Mouse (Mus musculus) hindbrain, embryonic 10.5 days (tissue): ENCODE data around the gene Pou2f1. TPM values are rescaled to one million over a fixed set of nuclear protein-coding genes. Genes with fewer than 3 reads are reported as not detected.

Experiments
- DNase-seq: peaks from one replicate; pipeline ENCODE4 v3.0.0-alpha.2; 2017; ENCODE audit warnings: low spot score
- H3K27ac ChIP-seq: fragments of 300-500 bp; sonication (generic); 2 replicates; pipeline ENCODE4 v1.5.1; 2016; ENCODE audit warnings: mild to moderate bottlenecking, moderate library complexity
- H3K27me3 ChIP-seq: fragments of 300-500 bp; sonication (generic); 2 replicates; pipeline ENCODE4 v1.6.1; 2016; ENCODE audit warnings: mild to moderate bottlenecking; ENCODE audit not compliant: poor library complexity, insufficient read depth, severe bottlenecking
- H3K36me3 ChIP-seq: fragments of 300-500 bp; sonication (generic); 2 replicates; pipeline ENCODE4 v1.6.1; 2016; ENCODE audit warnings: mild to moderate bottlenecking, moderate library complexity
- H3K4me1 ChIP-seq: fragments of 300-500 bp; sonication (generic); replicated peaks from 2 replicates; pipeline ENCODE4 v1.6.1; 2016; ENCODE audit warnings: mild to moderate bottlenecking
- H3K4me3 ChIP-seq: fragments of 300-500 bp; sonication (generic); 2 replicates; pipeline ENCODE4 v1.5.1; 2016; ENCODE audit warnings: mild to moderate bottlenecking, moderate library complexity
- H3K9me3 ChIP-seq: fragments of 300-500 bp; sonication (generic); 2 replicates; pipeline ENCODE4 v1.6.1; 2016; ENCODE audit warnings: mild to moderate bottlenecking, moderate library complexity
- WGBS: fragments of 180-500 bp; shearing (Covaris S2); methylation state at CpG from one replicate; pipeline ENCODE4 v1.1.7; 2016; 5-methylcytosine and 5-hydroxymethylcytosine counted together
- polyA plus RNA-seq: library from polyadenylated mRNA; unstranded; fragments of >200 nt; fragmentation: Nextera tagmentation; extraction: Ambion mirVana; gene quantifications from 2 replicates; pipeline ENCODE4 v1.2.1, GENCODE M21; 2016

Gene Pou2f1
- polyA plus RNA-seq, 1 experiment from 2014 or later, result 21.8 TPM

DNA sequence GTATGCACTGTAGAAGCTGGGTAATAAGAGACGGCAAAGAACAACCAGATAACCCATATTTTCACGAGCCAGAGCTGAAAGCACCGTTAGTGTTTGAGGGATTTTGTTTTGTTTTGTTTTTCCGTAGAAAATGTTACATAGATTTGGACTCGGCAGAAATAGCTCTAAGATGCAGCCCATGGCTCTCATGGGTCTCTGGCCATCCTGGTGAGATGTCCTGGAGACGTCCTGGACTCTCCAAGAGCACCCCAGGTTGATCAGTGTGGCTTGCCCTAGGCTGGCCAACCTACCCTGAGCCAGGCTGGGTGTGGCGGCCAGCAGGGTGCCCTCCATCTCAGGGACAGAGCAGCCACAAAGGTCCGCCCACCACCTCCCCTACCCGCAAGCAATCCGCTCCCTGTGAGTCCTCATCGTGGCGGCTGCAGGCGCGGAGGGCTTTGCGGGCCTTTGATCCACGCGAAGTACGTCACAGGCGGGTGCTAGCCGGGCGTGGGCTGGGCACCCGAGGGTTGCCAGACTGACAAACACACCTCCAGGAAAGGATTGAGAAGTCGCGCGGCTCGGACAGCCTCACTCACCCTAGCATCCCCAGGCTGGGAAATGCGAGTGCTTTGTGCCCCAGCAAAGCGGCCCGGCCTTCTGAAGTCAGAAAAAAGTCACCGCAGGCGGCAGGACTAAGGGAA lies 161.8 kb downstream of the Pou2f1 start:
- Histone ChIP-seq H3K36me3 (no peaks in the 10 kb centered on the region), H3K27ac (peak overlapping the region; percentile 87), H3K9me3 (no peaks in the 10 kb centered on the region), H3K4me1 (peaks cover 63% of the 10 kb centered on the region), H3K27me3 (peaks cover 96% of the 10 kb centered on the region), H3K4me3 (peak overlapping the region; percentile 55)
- WGBS, result 11% methylated on average over 31 of the region's 31 CpGs
- DNase-seq, result peak; percentile 60

DNA sequence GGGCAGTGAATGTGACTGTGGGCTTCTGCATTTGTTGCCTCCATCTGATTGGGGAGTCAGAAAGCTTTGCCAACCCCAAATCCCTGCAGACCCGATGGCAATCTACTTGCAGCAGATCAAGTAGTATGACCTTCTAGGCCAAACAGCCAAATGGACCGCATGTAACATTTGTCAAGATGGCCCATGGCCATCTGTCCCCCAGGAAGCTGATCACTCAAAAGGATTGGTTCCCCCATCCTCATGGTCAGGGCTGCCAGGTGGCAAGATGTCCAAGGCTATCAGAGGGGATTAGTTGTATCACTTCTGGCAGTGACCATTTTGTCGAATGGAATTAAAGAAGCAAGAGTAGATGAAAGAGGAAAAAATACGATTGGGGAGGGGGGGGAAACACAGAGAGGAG lies 163.3 kb downstream of the Pou2f1 start:
- 73% methylated on average over 4 of the region's 4 CpGs for WGBS
- Histone ChIP-seq H3K4me3 (no peak overlapping the region), H3K27me3 (peaks cover 85% of the 10 kb centered on the region), H3K36me3 (no peaks in the 10 kb centered on the region), H3K4me1 (peaks cover 54% of the 10 kb centered on the region), H3K9me3 (no peaks in the 10 kb centered on the region), H3K27ac (no peak overlapping the region)
- DNase-seq, result no peak

- Histone ChIP-seq H3K27ac (peak overlapping the region; percentile 50), H3K9me3 (no peaks in the 10 kb centered on the region), H3K27me3 (peaks cover 69% of the 10 kb centered on the region), H3K4me1 (peaks cover 54% of the 10 kb centered on the region), H3K4me3 (no peak overlapping the region), H3K36me3 (no peaks in the 10 kb centered on the region)
- WGBS, result 31% methylated on average over 8 of the region's 8 CpGs
- no peak for DNase-seq
These were observed 164.9 kb downstream of the Pou2f1 start for GRCm38 (mm10) chr1:165837546-165837945.

- H3K27ac ChIP-seq, result 0 out of 2 replicates have a peak overlapping the region, but pooled peaks have one; percentile 62
- peak; percentile 43 for DNase-seq
These were observed 166.0 kb downstream of the Pou2f1 start for GRCm38 (mm10) chr1:165836461-165836860.

GRCm38 (mm10) chr1:165834633-165834975 lies 167.9 kb downstream of the Pou2f1 start:
- Histone ChIP-seq H3K4me3 (peak overlapping the region; percentile 20; the same call in 1 of the 2 replicates), H3K27me3 (peaks cover 40% of the 10 kb centered on the region), H3K4me1 (peaks cover 40% of the 10 kb centered on the region), H3K36me3 (no peaks in the 10 kb centered on the region), H3K9me3 (no peaks in the 10 kb centered on the region), H3K27ac (peak overlapping the region; percentile 58)
- WGBS, result 37% methylated on average over 12 of the region's 12 CpGs
- DNase-seq, result no peak

More at GRCm38 (mm10) chr1:165836461-165836860, 166.0 kb downstream of the Pou2f1 start:
- no peak overlapping the region for H3K4me3 ChIP-seq
- H3K36me3 ChIP-seq, result no peaks in the 10 kb centered on the region
- no peaks in the 10 kb centered on the region for H3K9me3 ChIP-seq
- peaks cover 59% of the 10 kb centered on the region for H3K27me3 ChIP-seq
- H3K4me1 ChIP-seq, result peaks cover 49% of the 10 kb centered on the region
- 33% methylated on average over 6 of the region's 6 CpGs for WGBS

DNA sequence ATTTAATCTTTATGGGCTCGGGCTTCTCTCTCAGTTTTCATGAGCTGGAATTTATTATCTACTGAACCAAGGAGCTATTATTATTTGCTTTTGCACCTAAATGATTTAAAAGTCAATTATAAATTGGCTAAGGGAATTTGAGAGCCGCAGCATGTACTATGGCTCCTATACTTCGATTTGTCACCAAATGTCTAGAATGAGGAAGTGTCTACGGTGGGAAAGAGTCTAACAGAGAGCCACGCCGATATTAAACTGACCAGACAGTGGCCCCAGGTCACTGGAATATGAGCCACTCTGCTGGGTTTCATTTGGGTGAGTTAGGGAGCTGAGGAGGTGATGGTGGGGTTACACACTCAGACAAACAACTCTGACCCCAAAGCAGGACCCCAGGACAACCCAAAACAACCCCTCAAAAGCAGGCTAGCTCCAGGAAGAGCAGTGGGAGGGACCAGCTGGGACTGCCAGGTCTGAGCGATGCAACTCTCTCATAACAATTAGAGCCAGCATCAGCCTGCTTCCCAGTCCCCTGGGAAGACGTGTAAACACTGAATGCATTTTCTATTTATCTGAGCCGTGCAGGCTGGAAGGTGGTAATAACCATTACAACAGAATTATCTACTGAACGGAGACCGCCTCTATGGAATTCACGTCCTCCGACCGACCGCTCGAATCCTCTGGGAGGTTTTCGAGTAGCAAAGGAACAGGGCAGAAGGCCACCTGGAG lies 168.4 kb downstream of the Pou2f1 start:
- Histone ChIP-seq H3K36me3 (no peaks in the 10 kb centered on the region), H3K4me1 (peaks cover 40% of the 10 kb centered on the region), H3K9me3 (no peaks in the 10 kb centered on the region), H3K4me3 (peak overlapping the region; percentile 20), H3K27ac (peak overlapping the region; percentile 58), H3K27me3 (peaks cover 35% of the 10 kb centered on the region)
- 18% methylated on average over 17 of the region's 17 CpGs for WGBS
- DNase-seq, result no peak

DNA sequence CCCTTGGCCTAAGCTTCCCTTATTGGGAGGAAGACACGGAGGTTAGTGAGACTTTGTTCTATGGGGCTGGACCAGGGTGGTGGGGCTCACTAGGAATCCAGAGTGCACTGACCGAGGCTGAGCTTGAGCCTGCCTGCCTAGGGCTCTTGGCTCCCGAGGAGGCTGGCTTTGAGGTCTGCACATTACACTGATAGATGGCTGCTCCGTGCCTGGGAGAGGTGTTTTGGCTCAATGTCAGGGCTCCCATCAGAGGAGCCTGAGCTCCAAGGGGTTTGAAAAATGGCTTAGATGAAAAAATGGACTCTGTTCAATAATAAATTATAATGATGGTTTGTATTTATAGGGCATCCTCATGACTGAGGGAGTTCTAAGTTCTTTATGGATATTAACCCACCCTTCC lies 169.2 kb downstream of the Pou2f1 start:
- Histone ChIP-seq H3K4me1 (peaks cover 40% of the 10 kb centered on the region), H3K9me3 (no peaks in the 10 kb centered on the region), H3K27ac (0 out of 2 replicates have a peak overlapping the region, but pooled peaks have one; percentile 3), H3K36me3 (no peaks in the 10 kb centered on the region), H3K27me3 (peaks cover 29% of the 10 kb centered on the region), H3K4me3 (no peak overlapping the region)
- WGBS, result 41% methylated on average over 4 of the region's 4 CpGs
- no peak for DNase-seq

DNA sequence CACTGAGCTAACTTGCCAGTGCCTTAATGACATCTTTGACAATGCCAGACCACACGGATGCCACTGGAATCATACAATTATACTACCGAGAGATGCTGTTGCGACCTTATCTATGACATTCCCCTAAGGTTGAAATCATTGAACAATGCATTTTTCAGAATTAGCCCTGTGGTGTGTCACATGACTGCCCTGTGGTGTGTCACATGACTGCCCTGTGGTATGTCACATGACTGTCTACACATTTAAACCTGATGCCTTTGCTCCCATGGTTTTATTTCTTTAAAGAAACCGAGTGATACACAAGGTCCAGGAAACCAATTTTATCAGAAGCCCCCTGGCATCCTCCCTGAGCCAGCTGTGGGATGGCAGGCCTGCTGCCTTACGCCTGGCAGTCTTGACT lies 172.6 kb downstream of the Pou2f1 start:
- Histone ChIP-seq H3K9me3 (no peaks in the 10 kb centered on the region), H3K27ac (no peak overlapping the region), H3K4me3 (no peak overlapping the region), H3K4me1 (peaks cover 15% of the 10 kb centered on the region), H3K36me3 (no peaks in the 10 kb centered on the region), H3K27me3 (no peaks in the 10 kb centered on the region; the same call in 1 of the 2 replicates)
- WGBS, result 92% methylated on average over 5 of the region's 5 CpGs
- no peak for DNase-seq

DNA sequence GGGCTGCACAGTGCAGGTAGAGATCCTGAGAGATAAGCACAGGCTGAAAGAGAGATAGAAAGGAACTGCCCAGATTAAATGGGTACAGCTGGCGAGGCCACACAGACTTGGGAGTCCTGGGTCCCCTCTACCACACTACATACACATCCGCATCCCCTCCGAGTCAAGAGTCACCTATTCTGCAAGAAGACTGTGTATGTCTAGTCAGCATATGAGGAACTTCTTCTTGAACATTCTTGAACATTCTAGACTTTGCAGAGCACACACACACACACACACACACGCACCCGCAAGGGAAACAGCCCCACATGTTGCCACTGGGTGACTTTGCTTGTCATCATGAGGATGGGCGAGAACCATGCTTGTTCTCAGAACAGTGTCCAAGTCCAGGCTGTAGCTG lies 173.9 kb downstream of the Pou2f1 start:
- DNase-seq, result no peak
- H3K9me3 ChIP-seq, result no peaks in the 10 kb centered on the region
- H3K36me3 ChIP-seq, result no peaks in the 10 kb centered on the region
- no peak overlapping the region for H3K27ac ChIP-seq
- H3K4me1 ChIP-seq, result peaks cover 3% of the 10 kb centered on the region; the same call in 1 of the 2 replicates
- no peaks in the 10 kb centered on the region; the same call in 1 of the 2 replicates for H3K27me3 ChIP-seq
- H3K4me3 ChIP-seq, result no peak overlapping the region
- WGBS, result 92% methylated on average over 6 of the region's 6 CpGs

GRCm38 (mm10) chr1:165828173-165828572 lies 174.3 kb downstream of the Pou2f1 start:
- H3K4me3 ChIP-seq, result no peak overlapping the region
- DNase-seq, result no peak
- H3K27ac ChIP-seq, result no peak overlapping the region
- WGBS, result 93% methylated on average over 5 of the region's 5 CpGs
- no peaks in the 10 kb centered on the region; the same call in 1 of the 2 replicates for H3K27me3 ChIP-seq
- no peaks in the 10 kb centered on the region for H3K36me3 ChIP-seq
- H3K4me1 ChIP-seq, result peaks cover 1% of the 10 kb centered on the region; the same call in 1 of the 2 replicates
- H3K9me3 ChIP-seq, result no peaks in the 10 kb centered on the region

- Histone ChIP-seq H3K27ac (no peak overlapping the region), H3K9me3 (no peaks in the 10 kb centered on the region), H3K4me3 (no peak overlapping the region), H3K4me1 (peaks cover 22% of the 10 kb centered on the region), H3K36me3 (no peaks in the 10 kb centered on the region), H3K27me3 (peaks cover 27% of the 10 kb centered on the region)
- DNase-seq, result no peak
- 93% methylated on average over 2 of the region's 2 CpGs for WGBS
These were observed 180.4 kb downstream of the Pou2f1 start for GRCm38 (mm10) chr1:165822031-165822430.

DNA sequence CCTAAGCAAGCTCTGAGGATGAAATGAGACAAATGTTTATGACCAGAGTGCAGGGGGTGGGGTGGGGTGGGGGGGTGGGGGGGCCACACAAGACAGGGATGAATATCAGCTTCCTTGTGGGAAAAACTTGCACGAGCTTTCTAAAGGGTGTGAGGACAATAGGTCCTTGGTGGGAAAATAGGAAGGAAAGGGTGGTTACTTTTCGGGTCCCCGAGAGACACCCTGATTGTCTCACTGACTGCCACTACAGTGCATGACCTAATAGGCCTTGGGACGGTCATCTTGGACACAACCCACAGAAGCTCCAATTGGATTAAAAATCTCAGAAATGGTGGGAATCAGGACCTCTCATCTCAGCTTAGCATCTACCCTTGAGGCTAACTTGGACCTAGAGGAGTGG lies 183.3 kb downstream of the Pou2f1 start:
- DNase-seq, result no peak
- Histone ChIP-seq H3K36me3 (no peaks in the 10 kb centered on the region), H3K4me1 (peaks cover 46% of the 10 kb centered on the region), H3K27ac (peak overlapping the region; percentile 80; the same call in 1 of the 2 replicates), H3K27me3 (peaks cover 45% of the 10 kb centered on the region), H3K4me3 (no peak overlapping the region), H3K9me3 (no peaks in the 10 kb centered on the region)
- WGBS, result 82% methylated on average over 4 of the region's 4 CpGs
